Mouse (Mus musculus) stomach, embryonic 14.5 days (tissue): ENCODE results near the gene Frmd8. TPM values are rescaled to one million over a fixed set of nuclear protein-coding genes. Genes with fewer than 3 reads are reported as not detected.
A peak's percentile ranks its signal among the peaks of the same experiment; 100 is the strongest.

Experiments used
- ATAC-seq: fragments of 200-750 bp; cut with Nextera tagmentation; 2 replicates; pipeline ENCODE4 v1.8.0; 2017; ENCODE audit warnings: low read depth, moderate TSS enrichment; ENCODE audit not compliant: insufficient number of reproducible peaks, insufficient read depth, low FRiP score
- H3K27ac ChIP-seq: fragments of 300-500 bp; sonication (generic); 2 replicates; pipeline ENCODE4 v1.5.1; 2014; ENCODE audit warnings: mild to moderate bottlenecking, low read length, moderate library complexity, mixed read lengths
- H3K27me3 ChIP-seq: fragments of 300-500 bp; sonication (generic); 2 replicates; pipeline ENCODE4 v1.6.1; 2014; ENCODE audit warnings: low read length, control low read depth, mixed read lengths; ENCODE audit not compliant: control insufficient read depth, insufficient read depth
- H3K36me3 ChIP-seq: fragments of 300-500 bp; sonication (generic); 2 replicates; pipeline ENCODE4 v1.6.1; 2014; ENCODE audit warnings: mild to moderate bottlenecking, control low read depth, low read length, moderate library complexity, mixed read lengths; ENCODE audit not compliant: control insufficient read depth, insufficient read depth
- H3K4me1 ChIP-seq: fragments of 300-500 bp; sonication (generic); 2 replicates; pipeline ENCODE4 v1.6.1; 2014; ENCODE audit warnings: low read length, control low read depth, mixed read lengths; ENCODE audit not compliant: control insufficient read depth, insufficient read depth
- H3K4me2 ChIP-seq: fragments of 300-500 bp; sonication (generic); replicated peaks from 2 replicates; pipeline ENCODE4 v1.6.1; 2014; ENCODE audit warnings: low read depth, low read length, control low read depth
- H3K4me3 ChIP-seq: fragments of 300-500 bp; sonication (generic); 2 replicates; pipeline ENCODE4 v1.5.1; 2014; ENCODE audit warnings: low read depth, low read length, control low read depth
- H3K9ac ChIP-seq: fragments of 300-500 bp; sonication (generic); replicated peaks from 2 replicates; pipeline ENCODE4 v1.6.1; 2014; ENCODE audit warnings: low read depth, mild to moderate bottlenecking, control low read depth, low read length, moderate library complexity, mixed read lengths
- H3K9me3 ChIP-seq: fragments of 300-500 bp; sonication (generic); 2 replicates; pipeline ENCODE4 v1.6.1; 2016; ENCODE audit warnings: low read depth, low read length, control low read depth; ENCODE audit not compliant: control insufficient read depth
- WGBS: fragments of 180-500 bp; shearing (Covaris S2); extraction: QIAGEN DNeasy Blood & Tissue Kit; methylation state at CpG from one replicate; pipeline ENCODE4 v1.1.7; 2014; 5-methylcytosine and 5-hydroxymethylcytosine counted together
- polyA plus RNA-seq: library from polyadenylated mRNA; unstranded; fragments of >200 nt; fragmentation: Nextera tagmentation; extraction: Ambion mirVana; gene quantifications from 2 replicates; pipeline ENCODE4 v1.2.1, GENCODE M21; 2014

The Frmd8 gene
- polyA plus RNA-seq, 1 experiment from 2014 or later: 18.3 TPM

- WGBS: 96% methylated on average over 7 of the region's 7 CpGs
- H3K36me3 ChIP-seq: no peaks in the 10 kb centered on the region
- ATAC-seq: no peak
- no peak overlapping the region for H3K9ac ChIP-seq
- H3K9me3 ChIP-seq: no peaks in the 10 kb centered on the region
- no peaks in the 10 kb centered on the region for H3K27me3 ChIP-seq
- H3K4me1 ChIP-seq: 0 out of 2 replicates have a peak, but pooled peaks cover 2% of the 10 kb centered on the region
- no peak overlapping the region for H3K27ac ChIP-seq
- no peak overlapping the region for H3K4me2 ChIP-seq
- H3K4me3 ChIP-seq: no peak overlapping the region
Measured at GRCm38 (mm10) chr19:5879735-5880134, 4.7 kb upstream of the Frmd8 start.

- Histone ChIP-seq H3K27me3 (no peaks in the 10 kb centered on the region), H3K36me3 (no peaks in the 10 kb centered on the region), H3K4me1 (peaks cover 10% of the 10 kb centered on the region; the same call in 1 of the 2 replicates), H3K9ac (0 out of 2 replicates have a peak overlapping the region, but pooled peaks have one; percentile 0), H3K9me3 (no peaks in the 10 kb centered on the region), H3K4me2 (no peak overlapping the region), H3K4me3 (no peak overlapping the region), H3K27ac (no peak overlapping the region)
- no peak for ATAC-seq
- WGBS: 70% methylated on average over 3 of the region's 3 CpGs
Measured at GRCm38 (mm10) chr19:5878916-5879315, 3.8 kb upstream of the Frmd8 start.

- no peak for ATAC-seq
- Histone ChIP-seq H3K4me2 (0 out of 2 replicates have a peak overlapping the region, but pooled peaks have one; percentile 10), H3K9ac (0 out of 2 replicates have a peak overlapping the region, but pooled peaks have one; percentile 18), H3K9me3 (no peaks in the 10 kb centered on the region), H3K27me3 (no peaks in the 10 kb centered on the region), H3K27ac (no peak overlapping the region), H3K4me3 (no peak overlapping the region), H3K4me1 (peaks cover 11% of the 10 kb centered on the region; the same call in 1 of the 2 replicates), H3K36me3 (no peaks in the 10 kb centered on the region)
- 68% methylated on average over 7 of the region's 7 CpGs for WGBS
Measured at GRCm38 (mm10) chr19:5878362-5878722, 3.3 kb upstream of the Frmd8 start.

- peak; percentile 62; the same call in 1 of the 2 replicates for ATAC-seq
- H3K27ac ChIP-seq: peak within 1 kb of the TSS; percentile 33; the same call in 1 of the 2 replicates
- no peaks in the 10 kb centered on the region for H3K27me3 ChIP-seq
- no peaks in the 10 kb centered on the region for H3K9me3 ChIP-seq
- H3K4me1 ChIP-seq: peaks cover 11% of the 10 kb centered on the region; the same call in 1 of the 2 replicates
- no peak within 1 kb of the TSS for H3K4me3 ChIP-seq
- H3K4me2 ChIP-seq: 0 out of 2 replicates have a peak within 1 kb of the TSS, but pooled peaks have one; percentile 10
- H3K36me3 ChIP-seq: no peaks in the 10 kb centered on the region
- 0 out of 2 replicates have a peak within 1 kb of the TSS, but pooled peaks have one; percentile 18 for H3K9ac ChIP-seq
- WGBS: 43% methylated on average over 15 of the region's 15 CpGs
Measured at GRCm38 (mm10) chr19:5877618-5878361, 2.7 kb upstream of the Frmd8 start, which contains the start of gene Slc25a45. Gene Slc25a45, plus strand, starts transcription at chr19:5877808.

GRCm38 (mm10) chr19:5874391-5874968 is 594 bp downstream of the Frmd8 start:
- no peaks in the 10 kb centered on the region for H3K27me3 ChIP-seq
- 11% methylated on average over 13 of the region's 13 CpGs for WGBS
- H3K4me1 ChIP-seq: peaks cover 25% of the 10 kb centered on the region
- ATAC-seq: no peak
- peaks cover 8% of the 10 kb centered on the region; the same call in 1 of the 2 replicates for H3K36me3 ChIP-seq
- H3K27ac ChIP-seq: peak overlapping the region; percentile 39; the same call in 1 of the 2 replicates
- H3K4me2 ChIP-seq: peak overlapping the region; percentile 96
- H3K9me3 ChIP-seq: no peaks in the 10 kb centered on the region
- peak overlapping the region; percentile 64 for H3K9ac ChIP-seq
- peak overlapping the region; percentile 78 for H3K4me3 ChIP-seq

- Histone ChIP-seq H3K36me3 (peaks cover 19% of the 10 kb centered on the region), H3K4me1 (peaks cover 23% of the 10 kb centered on the region), H3K9ac (no peak overlapping the region), H3K27me3 (no peaks in the 10 kb centered on the region), H3K4me2 (peak overlapping the region; percentile 96; the same call in 1 of the 2 replicates), H3K4me3 (no peak overlapping the region), H3K9me3 (no peaks in the 10 kb centered on the region), H3K27ac (no peak overlapping the region)
- no peak for ATAC-seq
- WGBS: 80% methylated on average over 19 of the region's 19 CpGs
Measured at GRCm38 (mm10) chr19:5872931-5873556, 2.0 kb downstream of the Frmd8 start.

- ATAC-seq: no peak
- no peak overlapping the region for H3K27ac ChIP-seq
- no peak overlapping the region for H3K9ac ChIP-seq
- H3K4me1 ChIP-seq: peaks cover 23% of the 10 kb centered on the region
- peaks cover 24% of the 10 kb centered on the region for H3K36me3 ChIP-seq
- H3K27me3 ChIP-seq: no peaks in the 10 kb centered on the region
- WGBS: 85% methylated on average over 4 of the region's 4 CpGs
- H3K9me3 ChIP-seq: no peaks in the 10 kb centered on the region
- H3K4me3 ChIP-seq: no peak overlapping the region
- no peak overlapping the region for H3K4me2 ChIP-seq
Measured at GRCm38 (mm10) chr19:5872528-5872927, 2.5 kb downstream of the Frmd8 start.

GRCm38 (mm10) chr19:5871683-5872082 is 3.4 kb downstream of the Frmd8 start:
- no peak overlapping the region for H3K4me3 ChIP-seq
- peaks cover 23% of the 10 kb centered on the region for H3K4me1 ChIP-seq
- no peaks in the 10 kb centered on the region for H3K27me3 ChIP-seq
- H3K36me3 ChIP-seq: peaks cover 24% of the 10 kb centered on the region
- 34% methylated on average over 6 of the region's 6 CpGs for WGBS
- peak overlapping the region; percentile 64 for H3K27ac ChIP-seq
- no peak overlapping the region for H3K9ac ChIP-seq
- peak overlapping the region; percentile 11 for H3K4me2 ChIP-seq
- ATAC-seq: no peak
- H3K9me3 ChIP-seq: no peaks in the 10 kb centered on the region
